Mouse (Mus musculus) lung, postnatal 36 days (tissue): ENCODE results near the gene Myl3.

Source experiments
- DNase-seq: peaks from one replicate; pipeline ENCODE4 v3.0.0; 2022; ENCODE audit warnings: mixed read lengths

Gene Myl3

GRCm38 (mm10) chr9:110741711-110742294, at the start of gene Myl3:
Gene Myl3 (plus strand): TSS chr9:110741861.
- no peak for DNase-seq

- DNase-seq: no peak
Observed at GRCm38 (mm10) chr9:110695165-110695755, 46.4 kb upstream of the Myl3 start.

- DNase-seq: no peak
Observed at GRCm38 (mm10) chr9:110696427-110696826, 45.2 kb upstream of the Myl3 start.

GRCm38 (mm10) chr9:110697465-110697864, 44.2 kb upstream of the Myl3 start:
- no peak for DNase-seq

- no peak for DNase-seq
Observed at GRCm38 (mm10) chr9:110699574-110699973, 42.1 kb upstream of the Myl3 start.

- DNase-seq: no peak
Observed at GRCm38 (mm10) chr9:110701114-110702032, 40.3 kb upstream of the Myl3 start.

GRCm38 (mm10) chr9:110702848-110703247, 38.8 kb upstream of the Myl3 start:
- peak; percentile 19 for DNase-seq

- no peak for DNase-seq
Observed at GRCm38 (mm10) chr9:110703951-110704350, 37.7 kb upstream of the Myl3 start.

- peak; percentile 43 for DNase-seq
Observed at GRCm38 (mm10) chr9:110706784-110707183, 34.9 kb upstream of the Myl3 start.

GRCm38 (mm10) chr9:110709640-110710258, 31.9 kb upstream of the Myl3 start:
- peak; percentile 94 for DNase-seq

GRCm38 (mm10) chr9:110711532-110711931, 30.1 kb upstream of the Myl3 start:
- no peak for DNase-seq

- DNase-seq: no peak
Observed at GRCm38 (mm10) chr9:110711996-110712395, 29.7 kb upstream of the Myl3 start.

- DNase-seq: no peak
Observed at GRCm38 (mm10) chr9:110712545-110712944, 29.1 kb upstream of the Myl3 start.

GRCm38 (mm10) chr9:110713389-110713788, 28.3 kb upstream of the Myl3 start:
- no peak for DNase-seq

- DNase-seq: no peak
Observed at GRCm38 (mm10) chr9:110715426-110715825, 26.2 kb upstream of the Myl3 start.

- peak; percentile 85 for DNase-seq
Observed at GRCm38 (mm10) chr9:110716775-110717174, 24.9 kb upstream of the Myl3 start.

GRCm38 (mm10) chr9:110718071-110718470, 23.6 kb upstream of the Myl3 start:
- no peak for DNase-seq

- no peak for DNase-seq
Observed at GRCm38 (mm10) chr9:110718810-110719209, 22.9 kb upstream of the Myl3 start.

GRCm38 (mm10) chr9:110719977-110720376, 21.7 kb upstream of the Myl3 start:
- DNase-seq: no peak

- no peak for DNase-seq
Observed at GRCm38 (mm10) chr9:110722060-110722459, 19.6 kb upstream of the Myl3 start.

GRCm38 (mm10) chr9:110725721-110726135, 15.9 kb upstream of the Myl3 start:
- DNase-seq: peak; percentile 32

- no peak for DNase-seq
Observed at GRCm38 (mm10) chr9:110726867-110727266, 14.8 kb upstream of the Myl3 start.

- peak; percentile 74 for DNase-seq
Observed at GRCm38 (mm10) chr9:110729841-110730240, 11.8 kb upstream of the Myl3 start.
